Mouse (Mus musculus) embryonic stem cell, embryonic (primary cell): Measurements from ENCODE around the gene Pitpnm3.

Source experiments
- CTCF ChIA-PET, 4 experiments: fragments of 300-600 bp in 2 of 4; fragments of 350-600 bp in 2 of 4; sonication (Branson Sonifier 250); formaldehyde crosslinking; loops; one replicate each; lab custom pipeline; 2022; ENCODE audit warnings: inconsistent platforms in 2 of 4; lab: Charles Lee
- POLR2A ChIA-PET, 4 experiments: fragments of 300-600 bp in 2 of 4; fragments of 350-600 bp in 2 of 4; sonication (Branson Sonifier 250); formaldehyde crosslinking; loops; one replicate each; lab custom pipeline; 2022; ENCODE audit warnings: antibody characterized with exemption in 4 of 4, inconsistent platforms in 1 of 4; lab: Charles Lee

The Pitpnm3 gene

GRCm38 (mm10) chr11:72125781-72126180 lies 9.8 kb downstream of the Pitpnm3 start:
- ChIA-PET CTCF (no interaction called here), POLR2A (no interaction called here)

GRCm38 (mm10) chr11:72123531-72123930 lies 12.0 kb downstream of the Pitpnm3 start:
- POLR2A ChIA-PET = interaction anchor here in 1 of 4 experiments (1.7 kb wide), 1 partner anchor 13 kb away, joined by 5 read pairs; no protein-coding TSS in a partner anchor
- CTCF ChIA-PET = interaction anchor here in 1 of 4 experiments (0.9 kb wide), 1 partner anchor 22 kb away, joined by 4 read pairs; no protein-coding TSS in a partner anchor

GRCm38 (mm10) chr11:72120354-72120753 lies 15.2 kb downstream of the Pitpnm3 start:
- POLR2A ChIA-PET = no interaction called here
- CTCF ChIA-PET = interaction anchor here in 1 of 4 experiments (0.6 kb wide), 1 partner anchor 554 kb away, joined by 3 read pairs; no protein-coding TSS in a partner anchor

- ChIA-PET CTCF (no interaction called here), POLR2A (no interaction called here)
Measured at GRCm38 (mm10) chr11:72118630-72119029, 16.9 kb downstream of the Pitpnm3 start.

- CTCF ChIA-PET = interaction anchor here in 2 of 4 experiments (0.6 to 1.0 kb wide), 3 partner anchors 32 to 89 kb away, joined by 3 read pairs; no protein-coding TSS in a partner anchor
- POLR2A ChIA-PET = no interaction called here
Measured at GRCm38 (mm10) chr11:72113296-72113695, 22.3 kb downstream of the Pitpnm3 start.

- POLR2A ChIA-PET = interaction anchor here in 1 of 4 experiments (0.7 kb wide), 1 partner anchor 525 kb away, joined by 9 read pairs; no protein-coding TSS in a partner anchor
- CTCF ChIA-PET = interaction anchor here in 1 of 4 experiments (0.6 to 1.0 kb wide), 2 partner anchors 34 to 226 kb away, joined by 3 read pairs; no protein-coding TSS in a partner anchor
Measured at GRCm38 (mm10) chr11:72110726-72111125, 24.9 kb downstream of the Pitpnm3 start.

- POLR2A ChIA-PET = no interaction called here
- CTCF ChIA-PET = interaction anchor here in 3 of 4 experiments (0.5 to 1.4 kb wide), 3 partner anchors 41 to 1230 kb away, joined by 3 to 5 read pairs (median 3); no protein-coding TSS in a partner anchor
Measured at GRCm38 (mm10) chr11:72104223-72104622, 31.4 kb downstream of the Pitpnm3 start.

GRCm38 (mm10) chr11:72103530-72103929 lies 32.0 kb downstream of the Pitpnm3 start:
- POLR2A ChIA-PET = no interaction called here
- CTCF ChIA-PET = interaction anchor here in 2 of 4 experiments (0.6 to 1.4 kb wide), 2 partner anchors 42 to 1230 kb away, joined by 3 read pairs; no protein-coding TSS in a partner anchor

- CTCF ChIA-PET = interaction anchor here in 1 of 4 experiments (0.6 kb wide), 2 partner anchors 114 to 136 kb away, joined by 3 to 9 read pairs; no protein-coding TSS in a partner anchor
Measured at GRCm38 (mm10) chr11:72100996-72101395, 34.6 kb downstream of the Pitpnm3 start.

GRCm38 (mm10) chr11:72099181-72099580 lies 36.4 kb downstream of the Pitpnm3 start:
- ChIA-PET POLR2A (interaction anchor here in 2 of 4 experiments (0.6 kb wide), 2 partner anchors 197 to 375 kb away, joined by 3 read pairs; no protein-coding TSS in a partner anchor), CTCF (interaction anchor here in 2 of 4 experiments (0.6 to 1.3 kb wide), 3 partner anchors 33 to 166 kb away, joined by 3 to 5 read pairs (median 3); no protein-coding TSS in a partner anchor)

More at GRCm38 (mm10) chr11:72100996-72101395, 34.6 kb downstream of the Pitpnm3 start:
- POLR2A ChIA-PET = no interaction called here

GRCm38 (mm10) chr11:72098027-72098426 lies 37.6 kb downstream of the Pitpnm3 start:
- POLR2A ChIA-PET = no interaction called here
- CTCF ChIA-PET = interaction anchor here in 2 of 4 experiments (0.6 to 1.3 kb wide), 2 partner anchors 46 to 174 kb away, joined by 3 read pairs; no protein-coding TSS in a partner anchor

GRCm38 (mm10) chr11:72095994-72096393 lies 39.6 kb downstream of the Pitpnm3 start:
- ChIA-PET POLR2A (interaction anchor here in 2 of 4 experiments (0.5 to 1.5 kb wide), 3 partner anchors 29 to 178 kb away, joined by 3 to 6 read pairs (median 5); no protein-coding TSS in a partner anchor), CTCF (interaction anchor here in 1 of 4 experiments (0.8 to 1.5 kb wide), 2 partner anchors 18 to 30 kb away, joined by 4 read pairs; no protein-coding TSS in a partner anchor)

GRCm38 (mm10) chr11:72094442-72094841 lies 41.1 kb downstream of the Pitpnm3 start:
- ChIA-PET CTCF (no interaction called here), POLR2A (interaction anchor here in 2 of 4 experiments (1.4 to 1.7 kb wide), 2 partner anchors 11 to 28 kb away, joined by 4 read pairs; no protein-coding TSS in a partner anchor)

- CTCF ChIA-PET = interaction anchor here in 1 of 4 experiments (0.9 kb wide), 1 partner anchor 26 kb away, joined by 3 read pairs; no protein-coding TSS in a partner anchor
- POLR2A ChIA-PET = interaction anchor here in 1 of 4 experiments (1.7 kb wide), 1 partner anchor 9 kb away, joined by 4 read pairs; no protein-coding TSS in a partner anchor
Measured at GRCm38 (mm10) chr11:72092390-72092789, 43.2 kb downstream of the Pitpnm3 start.

- ChIA-PET POLR2A (interaction anchor here in 1 of 4 experiments (1.2 kb wide), 1 partner anchor 10 kb away, joined by 5 read pairs; no protein-coding TSS in a partner anchor), CTCF (interaction anchor here in 1 of 4 experiments (1.4 kb wide), 1 partner anchor 256 kb away, joined by 3 read pairs; no protein-coding TSS in a partner anchor)
Measured at GRCm38 (mm10) chr11:72086251-72087046, 49.1 kb downstream of the Pitpnm3 start.

- ChIA-PET POLR2A (interaction anchor here in 1 of 4 experiments (1.4 kb wide), 1 partner anchor 9 kb away, joined by 4 read pairs; no protein-coding TSS in a partner anchor), CTCF (interaction anchor here in 1 of 4 experiments (0.6 to 0.7 kb wide), 2 partner anchors 18 to 60 kb away, joined by 3 to 4 read pairs; no protein-coding TSS in a partner anchor)
Measured at GRCm38 (mm10) chr11:72084337-72084736, 51.2 kb downstream of the Pitpnm3 start.

GRCm38 (mm10) chr11:72082601-72083000 lies 53.0 kb downstream of the Pitpnm3 start:
- ChIA-PET POLR2A (no interaction called here), CTCF (no interaction called here)

- ChIA-PET CTCF (interaction anchor here in 3 of 4 experiments (0.5 to 2.3 kb wide), 5 partner anchors 14 to 1254 kb away, joined by 3 to 10 read pairs (median 3); no protein-coding TSS in a partner anchor), POLR2A (interaction anchor here in 2 of 4 experiments (0.9 to 1.0 kb wide), 2 partner anchors 65 to 532 kb away, joined by 3 to 4 read pairs; no protein-coding TSS in a partner anchor)
Measured at GRCm38 (mm10) chr11:72080461-72080860, 55.1 kb downstream of the Pitpnm3 start.
